Mouse (Mus musculus): Measurements from ENCODE around the gene Kdm5b.

The Kdm5b gene

GRCm38 (mm10) chr1:134551869-134552268 lies 8.1 kb upstream of the Kdm5b start:
- DNase-seq = no peak

- no peak for DNase-seq
These were observed 7.6 kb upstream of the Kdm5b start for GRCm38 (mm10) chr1:134552396-134552795.

GRCm38 (mm10) chr1:134555240-134555870 lies 4.6 kb upstream of the Kdm5b start:
- DNase-seq = no peak

- no peak for DNase-seq
These were observed 3.9 kb upstream of the Kdm5b start for GRCm38 (mm10) chr1:134555871-134556670.

- DNase-seq = peak; percentile 96
These were observed 3.2 kb upstream of the Kdm5b start for GRCm38 (mm10) chr1:134556671-134557218.

GRCm38 (mm10) chr1:134558511-134558910 lies 1.5 kb upstream of the Kdm5b start:
- DNase-seq = no peak

GRCm38 (mm10) chr1:134559226-134559625 lies 745 bp upstream of the Kdm5b start:
- no peak for DNase-seq

GRCm38 (mm10) chr1:134560396-134560795 lies 425 bp downstream of the Kdm5b start:
- peak in 1 of 2 experiments; percentile 24 for DNase-seq

GRCm38 (mm10) chr1:134560801-134561769 lies 1.1 kb downstream of the Kdm5b start:
- DNase-seq = peak in 1 of 2 experiments; percentile 17

- no peak for DNase-seq
These were observed 1.8 kb downstream of the Kdm5b start for GRCm38 (mm10) chr1:134561770-134562143.

GRCm38 (mm10) chr1:134562457-134562856 lies 2.5 kb downstream of the Kdm5b start:
- DNase-seq = no peak

- DNase-seq = no peak
These were observed 3.8 kb downstream of the Kdm5b start for GRCm38 (mm10) chr1:134563726-134564125.

GRCm38 (mm10) chr1:134567511-134567910 lies 7.5 kb downstream of the Kdm5b start:
- no peak for DNase-seq

- no peak for DNase-seq
These were observed 10.2 kb downstream of the Kdm5b start for GRCm38 (mm10) chr1:134570171-134570570.

- DNase-seq = no peak
These were observed 10.7 kb downstream of the Kdm5b start for GRCm38 (mm10) chr1:134570631-134571030.

- no peak for DNase-seq
These were observed 13.4 kb downstream of the Kdm5b start for GRCm38 (mm10) chr1:134573300-134573931.

GRCm38 (mm10) chr1:134573932-134574315 lies 14.0 kb downstream of the Kdm5b start:
- DNase-seq = no peak

- no peak for DNase-seq
These were observed 17.6 kb downstream of the Kdm5b start for GRCm38 (mm10) chr1:134577384-134578120.

- DNase-seq = no peak
These were observed 20.8 kb downstream of the Kdm5b start for GRCm38 (mm10) chr1:134580796-134581195.

- no peak for DNase-seq
These were observed 23.6 kb downstream of the Kdm5b start for GRCm38 (mm10) chr1:134583560-134583959.

GRCm38 (mm10) chr1:134589676-134590075 lies 29.7 kb downstream of the Kdm5b start:
- DNase-seq = no peak

GRCm38 (mm10) chr1:134591773-134592172 lies 31.8 kb downstream of the Kdm5b start:
- no peak for DNase-seq

Data from kidney, adult 8-10 months (tissue).